Mouse (Mus musculus): ENCODE results near the gene Pxn. TPM values are rescaled to one million over a fixed set of nuclear protein-coding genes. Genes with fewer than 3 reads are reported as not detected.

Gene Pxn
- polyA plus RNA-seq, 1 experiment from 2014 or later, result 25.2 TPM

DNA sequence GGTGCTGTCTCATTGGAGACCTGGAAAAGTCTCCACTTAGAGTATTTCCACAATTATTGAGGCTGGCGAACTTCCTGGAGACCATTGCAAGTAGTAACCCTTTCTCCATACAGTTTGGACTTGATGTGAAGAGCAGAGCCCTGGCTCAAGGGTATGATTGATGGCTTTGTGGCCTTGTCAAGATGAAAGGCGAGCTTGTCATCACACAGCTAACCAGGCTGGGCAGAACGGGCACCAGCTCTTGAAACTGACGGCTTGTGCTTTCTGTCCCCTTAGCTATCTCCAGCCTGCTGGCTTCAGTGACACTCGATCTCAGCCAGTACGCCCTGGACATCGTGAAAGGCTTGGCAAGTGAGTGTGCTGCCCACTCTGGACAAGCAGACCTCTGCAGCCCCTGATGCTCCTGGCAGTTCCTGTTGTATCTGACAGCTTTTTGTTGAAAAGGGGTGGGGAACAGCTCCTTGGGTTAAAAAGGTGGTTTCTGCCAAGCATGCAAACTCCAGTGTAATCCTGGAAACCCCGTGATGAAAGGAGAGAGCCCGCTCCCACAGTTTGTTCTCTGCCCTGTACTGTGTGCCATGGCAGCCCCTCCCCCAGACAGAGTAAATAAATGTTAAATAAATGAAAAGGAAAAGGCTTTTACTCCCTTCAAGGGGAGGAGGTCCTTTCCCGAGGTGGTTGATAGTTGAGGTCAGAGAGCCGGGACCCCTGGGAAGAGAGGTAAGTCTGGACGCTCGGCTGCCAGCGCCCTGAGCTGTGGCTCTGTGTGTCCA is 73.9 kb downstream of the Pxn start:
- Histone ChIP-seq H3K4me3 (ENCODE audit: low read depth, low read length) (no peak overlapping the region), H3K36me3 (ENCODE audit: insufficient read depth) (peaks cover 99% of the 10 kb centered on the region), H3K4me1 (ENCODE audit: insufficient read depth) (no peaks in the 10 kb centered on the region), H3K9ac (no peak overlapping the region), H3K27ac (ENCODE audit: low read depth) (no peak overlapping the region), H3K9me3 (ENCODE audit: low read depth, low read length) (peaks cover 8% of the 10 kb centered on the region; the same call in 1 of the 2 replicates), H3K27me3 (ENCODE audit: insufficient read depth, low read length) (no peaks in the 10 kb centered on the region), H3K4me2 (no peak overlapping the region)
- no peak for TF ChIP-seq CTCF (IDR thresholded peaks at IDR 0.05; ENCODE audit: low read depth)
- 75% methylated on average over 14 of the region's 14 CpGs for WGBS
- DNase-seq, result no peak
- ATAC-seq (ENCODE audit: insufficient read depth), result no peak

DNA sequence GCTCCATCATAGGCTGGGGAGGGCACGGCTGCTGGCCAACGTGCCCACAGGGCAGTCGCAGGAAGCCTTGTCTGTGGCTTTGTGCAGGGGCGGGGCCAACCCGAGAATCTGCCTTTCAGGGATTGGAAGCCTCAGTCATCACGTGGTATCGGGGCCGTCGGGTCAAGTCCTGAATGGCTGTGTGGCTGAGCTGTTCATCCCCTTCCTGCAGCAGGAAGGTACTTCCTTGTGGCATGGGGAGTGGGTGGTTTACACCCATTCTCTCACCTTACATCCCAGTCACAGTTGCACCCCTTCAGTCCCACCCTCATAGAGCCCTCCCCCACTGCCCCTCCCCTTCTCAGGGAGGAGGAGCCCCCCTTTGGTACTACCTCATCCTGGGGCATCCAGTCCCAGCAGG is 75.2 kb downstream of the Pxn start:
- Histone ChIP-seq H3K4me2 (no peak overlapping the region), H3K36me3 (ENCODE audit: insufficient read depth) (peaks cover 100% of the 10 kb centered on the region), H3K4me1 (ENCODE audit: insufficient read depth) (no peaks in the 10 kb centered on the region), H3K9me3 (ENCODE audit: low read depth, low read length) (peaks cover 8% of the 10 kb centered on the region; the same call in 1 of the 2 replicates), H3K9ac (no peak overlapping the region), H3K27me3 (ENCODE audit: insufficient read depth, low read length) (no peaks in the 10 kb centered on the region), H3K4me3 (ENCODE audit: low read depth, low read length) (no peak overlapping the region), H3K27ac (ENCODE audit: low read depth) (no peak overlapping the region)
- ATAC-seq (ENCODE audit: insufficient read depth), result no peak
- 96% methylated on average over 9 of the region's 9 CpGs for WGBS
- DNase-seq, result no peak
- TF ChIP-seq CTCF (IDR thresholded peaks at IDR 0.05; ENCODE audit: low read depth), result no peak

DNA sequence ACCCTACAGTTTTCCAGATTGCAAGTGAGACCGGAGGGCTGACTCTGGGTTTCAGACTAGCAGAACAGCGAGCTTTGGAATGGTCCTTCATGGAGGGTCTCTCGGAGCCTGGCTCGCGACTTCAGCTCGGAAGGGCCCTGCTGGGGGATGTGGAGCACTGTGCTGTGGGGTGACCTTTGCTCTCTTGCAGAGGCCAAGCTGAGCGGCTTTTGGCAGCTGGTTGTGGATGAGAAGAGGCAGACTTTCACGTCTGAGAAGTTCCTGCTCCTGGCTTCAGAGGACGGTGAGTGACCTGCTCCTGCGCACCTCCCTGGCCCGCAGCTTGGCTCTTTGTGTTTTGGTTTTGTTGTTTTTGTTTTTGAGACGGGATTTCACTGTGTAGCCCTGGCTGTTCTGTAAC is 79.1 kb downstream of the Pxn start:
- WGBS, result 82% methylated on average over 12 of the region's 12 CpGs
- TF ChIP-seq CTCF (IDR thresholded peaks at IDR 0.05; ENCODE audit: low read depth), result no peak
- no peak overlapping the region for H3K4me3 ChIP-seq (ENCODE audit: low read depth, low read length)
- H3K9ac ChIP-seq, result no peak overlapping the region
- DNase-seq, result no peak
- no peak overlapping the region for H3K4me2 ChIP-seq
- H3K4me1 ChIP-seq (ENCODE audit: insufficient read depth), result no peaks in the 10 kb centered on the region
- H3K36me3 ChIP-seq (ENCODE audit: insufficient read depth), result peaks cover 97% of the 10 kb centered on the region
- peaks cover 8% of the 10 kb centered on the region; the same call in 1 of the 2 replicates for H3K9me3 ChIP-seq (ENCODE audit: low read depth, low read length)
- ATAC-seq (ENCODE audit: insufficient read depth), result no peak
- H3K27ac ChIP-seq (ENCODE audit: low read depth), result no peak overlapping the region
- no peaks in the 10 kb centered on the region for H3K27me3 ChIP-seq (ENCODE audit: insufficient read depth, low read length)

DNA sequence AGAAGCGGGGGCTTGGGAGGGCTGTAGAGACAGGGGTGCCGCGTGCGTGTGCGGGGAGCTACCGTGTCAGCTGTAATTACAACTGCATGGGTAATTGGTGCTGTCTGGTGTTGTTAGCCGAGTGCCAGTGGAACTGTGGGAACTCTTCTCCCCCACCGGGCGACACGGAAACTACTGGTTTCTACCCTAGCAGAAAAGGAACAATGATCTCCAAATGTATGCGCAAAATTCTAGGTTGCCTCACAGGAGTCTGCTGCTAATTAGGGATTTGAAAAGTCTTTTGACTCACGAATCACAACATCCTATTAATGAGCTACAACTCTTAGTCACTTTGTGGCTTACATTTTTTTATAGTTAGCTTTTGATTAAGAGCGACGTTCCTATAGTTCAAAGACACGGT is 79.7 kb downstream of the Pxn start:
- peaks cover 8% of the 10 kb centered on the region; the same call in 1 of the 2 replicates for H3K9me3 ChIP-seq (ENCODE audit: low read depth, low read length)
- no peak overlapping the region for H3K4me3 ChIP-seq (ENCODE audit: low read depth, low read length)
- 93% methylated on average over 15 of the region's 15 CpGs for WGBS
- no peak for ATAC-seq (ENCODE audit: insufficient read depth)
- peaks cover 97% of the 10 kb centered on the region for H3K36me3 ChIP-seq (ENCODE audit: insufficient read depth)
- no peak overlapping the region for H3K27ac ChIP-seq (ENCODE audit: low read depth)
- H3K9ac ChIP-seq, result no peak overlapping the region
- no peaks in the 10 kb centered on the region for H3K4me1 ChIP-seq (ENCODE audit: insufficient read depth)
- no peak overlapping the region for H3K4me2 ChIP-seq
- no peaks in the 10 kb centered on the region for H3K27me3 ChIP-seq (ENCODE audit: insufficient read depth, low read length)
- no peak for TF ChIP-seq CTCF (IDR thresholded peaks at IDR 0.05; ENCODE audit: low read depth)
- DNase-seq, result no peak

DNA sequence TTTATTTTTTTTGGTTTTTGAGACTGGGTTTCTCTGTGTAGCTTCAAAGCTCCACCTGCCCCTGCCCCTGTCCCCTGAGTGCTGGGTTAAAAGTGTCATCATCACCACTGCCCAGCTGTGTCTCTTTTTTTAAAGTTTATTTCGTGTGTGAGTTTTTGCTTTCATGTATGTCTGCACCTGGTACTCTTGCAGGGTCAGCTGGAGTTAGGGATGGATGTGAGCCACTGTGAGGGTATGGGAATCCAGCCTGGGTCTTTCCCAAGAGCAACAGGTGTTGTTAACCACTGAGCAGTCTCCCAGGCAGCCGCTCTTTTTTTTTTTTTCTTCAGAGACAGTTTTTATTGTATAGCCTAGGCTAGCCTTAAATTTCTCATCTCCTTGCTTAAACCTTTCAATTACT is 80.3 kb downstream of the Pxn start:
- peaks cover 8% of the 10 kb centered on the region; the same call in 1 of the 2 replicates for H3K9me3 ChIP-seq (ENCODE audit: low read depth, low read length)
- no peak for TF ChIP-seq CTCF (IDR thresholded peaks at IDR 0.05; ENCODE audit: low read depth)
- H3K4me2 ChIP-seq, result no peak overlapping the region
- no peaks in the 10 kb centered on the region for H3K27me3 ChIP-seq (ENCODE audit: insufficient read depth, low read length)
- no peak for ATAC-seq (ENCODE audit: insufficient read depth)
- no peak overlapping the region for H3K4me3 ChIP-seq (ENCODE audit: low read depth, low read length)
- no peak overlapping the region for H3K9ac ChIP-seq
- DNase-seq, result no peak
- peaks cover 97% of the 10 kb centered on the region for H3K36me3 ChIP-seq (ENCODE audit: insufficient read depth)
- no peak overlapping the region for H3K27ac ChIP-seq (ENCODE audit: low read depth)
- no peaks in the 10 kb centered on the region for H3K4me1 ChIP-seq (ENCODE audit: insufficient read depth)
- WGBS, result 89% methylated on average over 2 of the region's 2 CpGs

DNA sequence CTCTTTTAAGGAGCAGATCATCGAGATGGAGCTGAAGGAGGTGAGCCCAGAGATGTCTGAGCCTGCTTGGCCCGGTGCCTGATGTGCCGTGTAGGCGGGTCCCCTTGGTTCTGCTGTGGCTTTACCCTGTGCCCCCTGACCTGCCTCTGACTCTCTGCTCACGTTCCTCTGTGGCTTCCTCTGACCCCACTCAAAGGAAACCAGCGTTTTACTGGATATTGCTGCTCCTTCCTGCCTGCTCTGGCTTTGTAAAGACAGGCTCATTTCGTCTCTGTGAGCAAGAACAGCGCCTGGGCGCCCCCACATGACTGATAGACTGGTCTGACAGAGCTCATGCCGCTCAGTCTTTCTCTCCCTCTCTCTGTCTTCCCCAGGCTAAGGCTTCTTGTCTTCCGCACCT is 84.6 kb downstream of the Pxn start:
- WGBS, result 80% methylated on average over 11 of the region's 11 CpGs
- Histone ChIP-seq H3K9me3 (ENCODE audit: low read depth, low read length) (no peaks in the 10 kb centered on the region), H3K4me2 (no peak overlapping the region)

DNA sequence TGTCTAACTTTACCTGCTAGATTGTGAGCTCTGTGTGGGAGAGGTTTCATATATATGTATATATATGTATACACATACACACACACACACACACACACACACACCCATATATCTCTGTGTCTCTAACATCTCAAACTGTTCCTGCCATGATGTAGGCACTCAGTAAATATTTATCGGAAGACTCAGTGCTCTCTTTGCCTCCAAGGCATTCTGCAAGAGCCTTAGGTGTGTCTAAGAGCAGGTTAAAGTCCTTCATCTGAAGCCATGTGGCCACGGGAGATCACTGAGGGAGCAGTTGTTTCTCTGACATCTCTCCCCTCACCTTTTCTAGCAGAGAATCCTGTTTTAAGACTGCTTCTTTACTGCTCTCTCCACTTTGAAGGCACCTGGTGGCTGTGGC is 85.0 kb downstream of the Pxn start:
- Histone ChIP-seq H3K36me3 (ENCODE audit: insufficient read depth) (peaks cover 96% of the 10 kb centered on the region), H3K27me3 (ENCODE audit: insufficient read depth, low read length) (no peaks in the 10 kb centered on the region), H3K4me3 (ENCODE audit: low read depth, low read length) (no peak overlapping the region), H3K9ac (no peak overlapping the region), H3K4me1 (ENCODE audit: insufficient read depth) (no peaks in the 10 kb centered on the region), H3K9me3 (ENCODE audit: low read depth, low read length) (no peaks in the 10 kb centered on the region), H3K27ac (ENCODE audit: low read depth) (no peak overlapping the region), H3K4me2 (no peak overlapping the region)
- no peak for TF ChIP-seq CTCF (IDR thresholded peaks at IDR 0.05; ENCODE audit: low read depth)
- ATAC-seq (ENCODE audit: insufficient read depth) (no peak), DNase-seq (no peak)
- 91% methylated on average over 2 of the region's 2 CpGs for WGBS

More for the DNA sequence above, 84.6 kb downstream of the Pxn start:
- Histone ChIP-seq H3K27ac (ENCODE audit: low read depth) (no peak overlapping the region), H3K4me3 (ENCODE audit: low read depth, low read length) (no peak overlapping the region), H3K4me1 (ENCODE audit: insufficient read depth) (no peaks in the 10 kb centered on the region), H3K36me3 (ENCODE audit: insufficient read depth) (peaks cover 96% of the 10 kb centered on the region), H3K27me3 (ENCODE audit: insufficient read depth, low read length) (no peaks in the 10 kb centered on the region), H3K9ac (no peak overlapping the region)
- DNase-seq (no peak), ATAC-seq (ENCODE audit: insufficient read depth) (no peak)
- TF ChIP-seq CTCF (IDR thresholded peaks at IDR 0.05; ENCODE audit: low read depth), result no peak
